Mouse (Mus musculus): ENCODE measurements around the gene Gast.

DNA sequence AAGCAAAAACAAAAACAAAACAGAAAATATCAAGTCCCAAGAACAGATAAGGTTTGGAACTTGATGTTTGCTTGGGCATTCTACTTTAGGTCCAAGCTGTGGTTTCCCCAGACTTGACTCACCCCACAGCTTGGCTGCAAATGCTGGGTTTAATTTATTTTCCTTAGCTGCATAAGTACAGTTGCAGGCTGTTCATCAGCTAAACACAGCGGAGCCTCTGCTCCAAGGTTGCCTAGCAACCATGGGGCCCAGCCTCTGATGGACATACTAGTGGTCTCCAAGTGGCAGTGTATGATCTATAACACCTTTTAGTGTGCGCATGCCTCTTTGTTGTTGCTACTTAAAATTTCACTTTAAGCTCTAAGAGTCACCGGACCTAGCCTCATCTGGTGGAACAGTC is 1.5 kb downstream of the Gast start:
- TF ChIP-seq GATA1 (IDR thresholded peaks at IDR 0.05; ENCODE audit: low read length) (no peak), TAL1 (IDR thresholded peaks at IDR 0.05; ENCODE audit: low read length) (no peak)
